Mouse (Mus musculus) 3134 (cell line): ENCODE measurements around the gene Pgm1.

ENCODE experiments used
- DNase-seq: peaks from one replicate; pipeline ENCODE4 v3.0.0-alpha.2; 2011; ENCODE audit warnings: low spot score; ENCODE audit not compliant: insufficient read length; ENCODE audit errors: extremely low read depth

The Pgm1 gene

GRCm38 (mm10) chr4:99955396-99955795, 26.2 kb downstream of the Pgm1 start:
- no peak for DNase-seq

GRCm38 (mm10) chr4:99957186-99957585, 28.0 kb downstream of the Pgm1 start:
- no peak for DNase-seq

DNA sequence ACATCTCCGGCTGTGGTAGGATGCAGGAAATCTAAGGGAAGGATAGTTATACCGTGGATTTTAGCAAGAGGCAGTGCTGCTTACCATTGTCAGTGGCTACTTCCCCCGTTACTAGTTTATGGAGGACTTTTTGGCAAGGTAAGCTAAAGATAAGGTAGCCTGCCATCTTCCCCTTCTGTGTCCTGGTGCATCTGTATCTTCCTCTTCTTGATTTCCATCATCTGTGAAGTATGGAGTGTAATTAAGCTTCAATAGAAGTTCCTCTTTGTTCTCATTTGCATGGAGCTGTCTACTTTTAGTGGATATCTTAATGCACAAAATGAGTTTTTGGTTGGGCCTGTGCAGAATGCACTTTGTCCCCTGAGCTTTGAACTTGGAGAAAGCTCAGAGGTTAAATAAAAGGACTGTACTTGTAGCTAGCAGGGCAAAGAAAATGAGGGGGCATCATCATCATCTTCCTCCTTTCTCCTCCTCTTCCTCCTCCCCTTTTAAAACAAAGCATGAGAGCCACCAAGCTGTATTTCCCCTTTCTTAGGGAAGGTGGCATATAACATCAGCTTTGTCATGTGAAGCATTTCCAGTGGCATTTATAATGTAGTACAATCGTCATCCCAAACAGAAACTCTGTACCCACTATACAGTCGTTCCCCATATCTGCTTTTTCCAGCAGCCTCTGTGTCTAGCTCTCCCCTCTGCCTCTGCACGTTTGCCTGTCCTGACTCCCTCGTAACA, 29.0 kb downstream of the Pgm1 start:
- DNase-seq, result no peak

DNA sequence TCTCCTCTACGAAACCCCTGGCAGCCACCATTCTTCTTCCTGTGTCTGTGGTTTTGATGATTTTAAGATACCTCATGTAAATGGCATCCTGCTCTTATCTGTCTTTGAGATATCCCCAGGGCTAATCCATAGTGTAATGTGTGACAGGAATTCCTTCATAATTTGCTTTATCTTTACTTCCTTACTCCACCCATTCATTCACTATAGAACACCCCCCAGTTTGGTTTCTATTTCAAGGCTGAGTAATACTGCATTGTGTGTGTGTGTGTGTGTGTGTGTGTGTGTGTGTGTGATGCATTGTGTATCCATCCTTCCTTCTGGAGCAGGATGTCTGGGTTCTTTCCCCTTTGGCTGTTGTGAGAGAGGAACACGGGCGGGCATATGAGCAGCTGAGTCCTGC, 30.1 kb downstream of the Pgm1 start:
- no peak for DNase-seq

DNA sequence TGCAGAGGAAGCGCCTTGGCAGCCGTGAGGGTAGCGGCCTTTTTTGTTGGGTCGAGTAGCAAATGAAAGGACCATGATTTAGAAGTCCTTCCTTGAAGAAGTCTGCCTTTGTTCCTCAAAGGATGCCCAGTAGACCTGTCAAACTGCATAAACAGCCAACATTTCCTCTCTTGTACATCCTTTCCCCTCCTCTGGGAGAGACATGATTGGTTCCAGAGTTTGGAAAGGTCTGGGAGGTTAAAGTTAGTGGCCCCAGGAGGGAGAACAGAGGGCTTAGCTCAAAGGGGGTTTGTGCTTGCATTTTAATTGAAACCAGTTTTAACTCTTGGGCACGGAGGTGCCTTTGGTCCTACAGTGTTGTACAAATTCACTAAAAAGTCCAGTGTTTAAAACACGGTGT, 37.3 kb downstream of the Pgm1 start:
- DNase-seq, result no peak

GRCm38 (mm10) chr4:99969328-99969727, 40.1 kb downstream of the Pgm1 start:
- DNase-seq, result no peak

DNA sequence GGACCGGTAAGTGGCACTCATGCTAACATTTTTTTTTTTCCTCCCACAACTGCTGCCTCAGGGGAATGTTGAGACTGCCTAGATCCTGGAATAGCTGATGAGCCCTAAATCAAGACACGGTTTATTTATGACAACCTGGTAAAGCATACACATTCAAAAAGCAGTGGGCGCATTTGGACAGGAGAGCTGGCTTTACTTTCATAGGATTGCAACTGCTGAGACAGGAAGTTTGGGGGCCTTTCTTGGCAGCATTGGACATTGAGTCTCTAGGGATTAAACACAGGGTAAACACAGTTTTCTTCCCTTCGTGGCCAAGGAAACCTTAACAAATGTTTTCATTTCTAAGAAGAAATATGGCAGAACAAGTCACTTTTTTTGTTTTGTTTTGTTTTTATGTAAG, 40.9 kb downstream of the Pgm1 start:
- no peak for DNase-seq

DNA sequence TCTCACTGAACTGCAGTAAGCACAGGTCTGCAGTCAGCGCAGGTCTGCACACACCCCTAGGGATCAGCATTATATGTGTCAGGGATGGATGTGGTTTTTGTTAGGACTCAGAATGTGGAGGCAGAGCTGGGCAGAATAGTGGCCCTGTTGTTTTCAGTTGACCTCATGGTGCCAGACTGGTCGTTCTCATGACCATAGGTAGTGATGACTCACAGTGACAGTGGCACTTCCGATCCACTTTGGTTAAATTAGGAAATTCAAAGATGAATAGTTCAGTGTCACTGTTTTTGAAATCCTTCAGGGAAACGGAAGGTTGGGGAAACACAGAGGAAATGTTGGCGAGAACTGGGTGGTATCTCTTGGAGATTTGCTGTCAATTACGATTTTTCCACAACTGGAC, 43.7 kb downstream of the Pgm1 start:
- peak; percentile 64 for DNase-seq

GRCm38 (mm10) chr4:99973931-99974330, 44.7 kb downstream of the Pgm1 start:
- DNase-seq, result no peak

DNA sequence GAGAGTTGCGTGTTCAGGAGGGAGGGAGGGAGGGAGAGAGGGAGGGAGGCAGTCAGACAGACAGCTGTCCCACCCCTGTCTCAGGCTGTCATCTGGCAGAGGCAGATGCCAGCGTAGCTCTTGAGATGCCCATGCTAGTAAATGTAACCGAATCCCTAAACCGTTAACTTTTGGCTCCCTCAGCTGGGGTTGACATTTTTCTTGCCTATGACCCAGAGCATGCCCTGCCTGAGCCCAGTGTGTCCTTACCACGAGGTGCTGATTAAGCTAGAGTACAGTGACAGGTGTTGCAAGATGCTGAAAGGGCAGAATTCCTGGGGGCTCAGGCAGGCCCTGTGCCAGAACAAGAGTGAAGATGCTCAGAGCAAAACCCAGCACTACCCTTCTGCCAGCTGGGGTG, 45.2 kb downstream of the Pgm1 start:
- DNase-seq, result peak; percentile 44

- peak; percentile 44 for DNase-seq
Observed at GRCm38 (mm10) chr4:99979326-99979725, 50.1 kb downstream of the Pgm1 start.

DNA sequence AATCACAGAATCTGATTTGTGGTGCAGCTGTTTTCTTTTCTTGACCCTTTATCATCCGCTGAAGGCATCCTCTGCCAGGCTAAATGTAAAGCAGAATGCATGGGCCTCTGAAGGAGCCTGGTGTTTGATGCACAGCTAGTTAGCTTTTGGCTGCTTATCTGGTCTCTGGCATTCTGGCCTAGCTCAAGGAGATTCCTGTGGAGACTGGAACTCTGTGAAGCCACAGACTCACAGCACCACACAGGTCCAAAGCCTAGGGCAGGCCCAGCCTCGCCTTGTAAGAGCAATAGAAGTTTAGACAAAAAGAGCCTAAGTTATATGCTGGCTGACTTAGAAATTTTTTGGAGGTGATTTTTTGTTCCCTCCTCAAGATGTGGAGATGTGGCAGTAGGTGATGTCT, 52.0 kb downstream of the Pgm1 start:
- DNase-seq, result no peak

GRCm38 (mm10) chr4:99983652-99984368, 54.6 kb downstream of the Pgm1 start:
- no peak for DNase-seq

DNA sequence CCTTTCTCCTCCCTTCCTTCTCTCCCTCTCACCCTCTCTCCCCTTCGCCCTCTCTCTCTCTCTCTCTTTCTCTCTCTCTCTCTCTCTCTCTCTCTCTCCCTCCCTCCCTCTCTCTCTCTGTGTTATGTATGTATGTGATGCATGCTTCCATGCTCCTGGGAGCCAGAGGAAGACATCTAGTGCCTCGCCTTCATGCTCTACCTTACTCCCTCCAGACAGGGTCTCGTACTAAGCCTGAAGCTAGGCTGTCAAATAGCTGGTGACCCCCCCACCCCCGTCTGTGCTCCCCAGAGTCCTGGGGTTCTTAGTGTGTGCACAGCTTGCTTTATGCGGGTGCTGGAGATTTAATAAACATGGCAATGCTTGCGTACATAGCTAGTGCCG, 55.1 kb downstream of the Pgm1 start:
- no peak for DNase-seq

DNA sequence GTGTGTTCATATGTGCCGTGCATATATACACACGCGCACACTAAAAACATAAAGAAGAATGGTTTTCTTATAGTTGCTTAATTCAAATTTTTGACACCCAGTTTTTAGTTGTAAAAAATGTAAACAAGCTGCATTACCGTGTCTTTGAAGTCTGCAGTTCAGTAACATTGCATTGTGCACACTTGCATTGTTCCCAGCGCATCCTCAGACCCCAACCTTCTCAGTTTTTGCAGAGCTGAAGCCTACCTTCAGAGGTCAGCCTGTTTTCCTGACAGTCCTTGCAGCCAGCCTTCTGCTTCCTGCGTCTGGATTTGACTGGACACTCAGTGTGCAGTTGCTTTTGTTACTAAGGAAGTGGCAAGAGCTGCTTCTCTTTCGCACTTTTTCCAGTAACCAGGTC, 55.9 kb downstream of the Pgm1 start:
- no peak for DNase-seq

- DNase-seq, result no peak
Observed at GRCm38 (mm10) chr4:99985631-99986030, 56.4 kb downstream of the Pgm1 start.

- DNase-seq, result no peak
Observed at GRCm38 (mm10) chr4:99986609-99987008, 57.4 kb downstream of the Pgm1 start.

- no peak for DNase-seq
Observed at GRCm38 (mm10) chr4:99988771-99989170, 59.6 kb downstream of the Pgm1 start.

DNA sequence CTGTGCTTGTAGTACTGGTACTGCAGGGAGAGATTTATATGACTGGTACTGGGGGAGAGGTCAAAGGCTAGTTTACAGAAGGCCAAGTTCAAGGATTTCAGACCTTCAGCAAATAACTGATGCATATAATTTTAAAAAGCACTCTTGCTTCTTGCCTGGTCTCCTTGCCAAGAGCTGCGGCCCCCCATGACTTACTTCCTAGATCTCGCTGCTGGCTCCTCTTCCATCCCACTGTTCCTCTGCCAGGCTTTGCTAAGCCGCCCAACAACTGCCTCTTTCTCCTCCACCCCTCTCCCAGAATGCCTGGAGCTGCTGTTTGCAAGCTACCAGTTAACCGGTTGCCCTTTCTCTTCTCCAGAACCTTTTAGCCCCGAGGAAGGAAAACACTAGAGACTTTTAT, 71.8 kb downstream of the Pgm1 start:
- no peak for DNase-seq

- DNase-seq, result no peak
Observed at GRCm38 (mm10) chr4:100001806-100002205, 72.6 kb downstream of the Pgm1 start.

GRCm38 (mm10) chr4:100007721-100008120, 78.5 kb downstream of the Pgm1 start:
- DNase-seq, result no peak

GRCm38 (mm10) chr4:100008371-100009090, 79.3 kb downstream of the Pgm1 start:
- DNase-seq, result peak; percentile 49
